In genomic region chr8:28427544-28428135, GRCm38 (mm10) we compare ENCODE assay signal across 14 mouse cellular contexts.
A peak's percentile ranks its signal among the peaks of the same experiment; 100 is the strongest.
DNase-seq lines count a peak whose midpoint lies in the region; ATAC-seq lines count a peak whose summit lies in the region.
"Had no signal": no experiment of that assay in that cellular context is flagged by ENCODE, and none has a peak within 500 bp of the region (broad histone marks: within the 10 kb centered on the region; RNA-seq: fewer than 3 reads in every experiment).

No protein-coding gene starts in this region.

- H3K4me2 ChIP-seq in heart, embryonic 14.5 days (ENCODE audit: low read length): 0 out of 2 replicates have a peak overlapping the region, but pooled peaks have one; percentile 11
- H3K4me2 ChIP-seq in midbrain, embryonic 13.5 days (replicated peaks): no peak overlapping the region
- H3K4me2 ChIP-seq: lung, embryonic 14.5 days had no signal

- no peak overlapping the region for H3K4me3 ChIP-seq in heart, embryonic 14.5 days (ENCODE audit: control insufficient read depth in 1 of 2, insufficient read depth in 1 of 2, low read depth in 1 of 2, low read length in 2 of 2)
- no peak overlapping the region for H3K4me3 ChIP-seq in midbrain, embryonic 13.5 days (replicated peaks)
- H3K4me3 ChIP-seq: heart, embryonic 10.5 days had no signal

- intact Hi-C loops in heart, postnatal 14 days (cut with DNase I): no loop called here

- peak overlapping the region in 1 of 2 experiments; percentile 9; a peak in 1 of 4 replicates for H3K27ac ChIP-seq in heart, embryonic 14.5 days (replicated peaks in 1 of 2; ENCODE audit: control insufficient read depth in 1 of 2, insufficient read depth in 1 of 2, low read depth in 2 of 2, low read length in 2 of 2)
- no peak overlapping the region for H3K27ac ChIP-seq in midbrain, embryonic 13.5 days
- H3K27ac ChIP-seq: heart, embryonic 10.5 days had no signal

- no peak for DNase-seq in heart, postnatal 14 days
- DNase-seq in Muller cell, postnatal 12 days (ENCODE audit: inconsistent ontology term): peak; percentile 13
- DNase-seq in brain, adult 2 months (ENCODE audit: low read depth, low spot score): peak; percentile 8
- no peak for DNase-seq in urinary bladder, postnatal 10 days (ENCODE audit: low spot score)
- no peak for DNase-seq in layer of hippocampus, adult 18-20 months (ENCODE audit: low spot score in 2 of 2)
- DNase-seq: cerebellum, adult 11-12 months; gastrocnemius, postnatal 14 days; kidney, adult 9 months; liver; lung, embryonic 14.5 days had no signal

- no peaks in the 10 kb centered on the region for H3K9me3 ChIP-seq in heart, embryonic 14.5 days (ENCODE audit: control insufficient read depth, low read length)
- H3K9me3 ChIP-seq in midbrain, embryonic 13.5 days: no peaks in the 10 kb centered on the region
- H3K9me3 ChIP-seq: heart, embryonic 10.5 days had no signal

- H3K36me3 ChIP-seq in heart, embryonic 14.5 days (ENCODE audit: control insufficient read depth, insufficient read depth, low read length): no peaks in the 10 kb centered on the region
- H3K36me3 ChIP-seq in midbrain, embryonic 13.5 days: no peaks in the 10 kb centered on the region
- H3K36me3 ChIP-seq: heart, embryonic 10.5 days had no signal

- no peaks in the 10 kb centered on the region; a peak in 1 of 4 replicates for H3K4me1 ChIP-seq in heart, embryonic 14.5 days (ENCODE audit: control insufficient read depth in 2 of 2, insufficient read depth in 2 of 2, low read length in 2 of 2)
- peaks cover 6% of the 10 kb centered on the region; the same call in 1 of the 2 replicates for H3K4me1 ChIP-seq in midbrain, embryonic 13.5 days (replicated peaks)

- no peak for ATAC-seq in heart, embryonic 14.5 days (ENCODE audit: insufficient number of reproducible peaks, insufficient read depth, low FRiP score, low read depth)
- peak; percentile 90 for ATAC-seq in midbrain, embryonic 13.5 days
- ATAC-seq: CD4-positive, CD25-positive, alpha-beta regulatory T cell, adult 4 months had no signal

- no peak overlapping the region for H3K9ac ChIP-seq in heart, embryonic 14.5 days (ENCODE audit: low read length)
- H3K9ac ChIP-seq in midbrain, embryonic 13.5 days (replicated peaks): no peak overlapping the region
- H3K9ac ChIP-seq: lung, embryonic 14.5 days had no signal

- 39% methylated on average over 7 of the region's 7 CpGs for WGBS in heart, embryonic 14.5 days
- WGBS in midbrain, embryonic 13.5 days: 37% methylated on average over 7 of the region's 7 CpGs

- H3K27me3 ChIP-seq in heart, embryonic 14.5 days (ENCODE audit: control insufficient read depth, insufficient read depth, low read length): no peaks in the 10 kb centered on the region
- H3K27me3 ChIP-seq in midbrain, embryonic 13.5 days: no peaks in the 10 kb centered on the region

Comparison
In these comparisons a context has a peak if more than half of its experiments do, and no peak if none do; other contexts are left out.
1. DNase-seq: peak in Muller cell, postnatal 12 days (single experiment) and brain, adult 2 months (single experiment); none in heart, postnatal 14 days (0 of 2), urinary bladder, postnatal 10 days (single experiment) and layer of hippocampus, adult 18-20 months (0 of 2).